Comparison of ENCODE assay signal across 14 mouse cellular contexts in the genomic region with DNA sequence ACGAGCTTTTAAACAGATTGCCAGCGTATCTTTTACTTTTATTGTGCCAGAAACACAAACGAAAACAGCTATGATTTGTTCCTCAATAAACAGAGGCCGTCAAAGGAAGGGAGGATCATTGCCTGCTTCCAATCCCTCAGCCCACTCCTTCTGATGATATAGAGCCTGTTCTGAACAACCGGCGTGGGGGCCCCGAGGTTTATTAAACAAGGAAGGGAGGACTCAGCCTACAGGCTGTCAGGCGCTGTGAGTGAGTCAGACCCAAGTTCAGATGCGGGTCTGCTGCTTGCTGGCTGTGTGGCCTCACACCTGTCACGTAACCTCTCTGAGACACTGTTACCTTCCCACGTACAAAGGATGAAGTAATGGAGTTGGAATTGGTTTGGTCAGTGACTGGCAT.
"Had no signal": no experiment of that assay in that cellular context is flagged by ENCODE, and none has a peak within 500 bp of the region (broad histone marks: within the 10 kb centered on the region; RNA-seq: fewer than 3 reads in every experiment).

No protein-coding gene starts in this region.

- H3K9ac ChIP-seq: hindbrain, embryonic 15.5 days; limb, embryonic 12.5 days; liver, embryonic 13.5 days; liver, postnatal 0 days; midbrain, embryonic 15.5 days; neural tube, embryonic 13.5 days had no signal

- H3K27me3 ChIP-seq: hindbrain, embryonic 15.5 days; limb, embryonic 12.5 days; liver, embryonic 13.5 days; midbrain, embryonic 15.5 days; neural tube, embryonic 13.5 days had no signal

- H3K4me3 ChIP-seq: hindbrain, embryonic 15.5 days; limb, embryonic 12.5 days; liver, embryonic 13.5 days; midbrain, embryonic 15.5 days; neural tube, embryonic 13.5 days had no signal

- H3K36me3 ChIP-seq: liver, embryonic 13.5 days; midbrain, embryonic 15.5 days had no signal

- ATAC-seq: liver, postnatal 0 days; lung, postnatal 0 days; midbrain, embryonic 15.5 days had no signal

- H3K27ac ChIP-seq: limb, embryonic 12.5 days; liver, embryonic 13.5 days; midbrain, embryonic 15.5 days; neural tube, embryonic 13.5 days; stomach, postnatal 0 days had no signal

- H3K9me3 ChIP-seq: hindbrain, embryonic 15.5 days; liver, embryonic 13.5 days; midbrain, embryonic 15.5 days had no signal

- H3K4me1 ChIP-seq: liver, embryonic 13.5 days had no signal

- H3K4me2 ChIP-seq: hindbrain, embryonic 15.5 days; limb, embryonic 12.5 days; liver, embryonic 13.5 days; midbrain, embryonic 11.5 days; midbrain, embryonic 15.5 days; neural tube, embryonic 13.5 days had no signal

- DNase-seq: kidney, adult 18-20 months; layer of hippocampus, adult 9-11 months; liver; liver, embryonic 13.5 days; liver, postnatal 0 days; lung, postnatal 36 days; thymus, postnatal 4 days had no signal
